Mouse (Mus musculus) Patski (cell line): Measurements from ENCODE around the gene U2af1l4. TPM values are rescaled to one million over a fixed set of nuclear protein-coding genes. Genes with fewer than 3 reads are reported as not detected.

Source experiments
- ATAC-seq: fragments of 100-300 bp; one replicate; pipeline ENCODE4 v1.8.0; 2021
- CTCF ChIA-PET: fragments of 350-600 bp; sonication (Branson Sonifier 250); formaldehyde crosslinking; loops from one replicate; lab custom pipeline; 2022; ENCODE audit warnings: inconsistent platforms; lab: Charles Lee
- POLR2A ChIA-PET: fragments of 350-600 bp; sonication (Branson Sonifier 250); formaldehyde crosslinking; loops from one replicate; lab custom pipeline; 2022; ENCODE audit warnings: antibody characterized with exemption, inconsistent platforms; lab: Charles Lee
- DNase-seq: peaks from one replicate; pipeline ENCODE4 v3.0.0-alpha.2; 2011; ENCODE audit warnings: low read depth, low spot score
- H3K27me3 ChIP-seq: fragments of 371-371 bp; one replicate; pipeline ENCODE4 v1.5.1; 2021
- CTCF ChIP-seq: fragments of 100-300 bp; IDR thresholded peaks from one replicate; pipeline ENCODE4 v1.5.1; 2021
- in situ Hi-C: fragments of 300-500 bp; cut with MboI; formaldehyde crosslinking; loops from 3 replicates; pipeline ENCODE4 v1.11.1; 2018; ENCODE audit warnings: low pct_unique_long_range_greater_than_20kb, mixed read lengths
- polyA plus RNA-seq: library from polyadenylated mRNA; unstranded; gene quantifications from one replicate; pipeline ENCODE4 v1.2.3, GENCODE M21; 2021

Gene U2af1l4
- polyA plus RNA-seq, 1 experiment from 2014 or later = 47.8 TPM

GRCm38 (mm10) chr7:30593579-30594509 is 30.7 kb downstream of the U2af1l4 start:
- ATAC-seq (no peak), DNase-seq (no peak)
- ChIA-PET CTCF (interaction anchor here (2.3 to 6.9 kb wide), 2 partner anchors 11 to 20 kb away, joined by 14 to 65 read pairs; no protein-coding TSS in a partner anchor), POLR2A (no interaction called here)
- H3K27me3 ChIP-seq = no peaks in the 10 kb centered on the region
- TF ChIP-seq CTCF = no peak
- in situ Hi-C loops = no loop called here

GRCm38 (mm10) chr7:30594510-30595024 is 31.5 kb downstream of the U2af1l4 start:
- ChIA-PET CTCF (interaction anchor here (6.9 kb wide), 1 partner anchor 10 kb away, joined by 65 read pairs; no protein-coding TSS in a partner anchor), POLR2A (no interaction called here)
- DNase-seq (no peak), ATAC-seq (no peak)
- no peak for TF ChIP-seq CTCF
- no peaks in the 10 kb centered on the region for H3K27me3 ChIP-seq
- in situ Hi-C loops = no loop called here

GRCm38 (mm10) chr7:30596093-30596492 is 33.0 kb downstream of the U2af1l4 start:
- DNase-seq (no peak), ATAC-seq (no peak)
- ChIA-PET POLR2A (interaction anchor here (0.6 kb wide), 1 partner anchor 361 kb away, joined by 5 read pairs; the partner anchor contains the start of gene Usf2), CTCF (interaction anchor here (1.2 kb wide), 2 partner anchors 17 to 18 kb away, joined by 3 to 4 read pairs; partner anchors contain the start of gene Upk1a)
- in situ Hi-C loops = no loop called here
- TF ChIP-seq CTCF = no peak
- no peaks in the 10 kb centered on the region for H3K27me3 ChIP-seq

GRCm38 (mm10) chr7:30596811-30597210 is 33.7 kb downstream of the U2af1l4 start:
- TF ChIP-seq CTCF = no peak
- no peak for DNase-seq
- POLR2A ChIA-PET = no interaction called here
- no peak for ATAC-seq
- CTCF ChIA-PET = no interaction called here
- no peaks in the 10 kb centered on the region for H3K27me3 ChIP-seq
- in situ Hi-C loops = no loop called here

- in situ Hi-C loops = no loop called here
- no peaks in the 10 kb centered on the region for H3K27me3 ChIP-seq
- POLR2A ChIA-PET = no interaction called here
- ATAC-seq = no peak
- no peak for DNase-seq
- TF ChIP-seq CTCF = no peak
- CTCF ChIA-PET = interaction anchor here (1.8 kb wide), 2 partner anchors 9 to 15 kb away, joined by 8 to 9 read pairs; no protein-coding TSS in a partner anchor
These were observed 35.7 kb downstream of the U2af1l4 start, which contains the start of gene Zbtb32 for GRCm38 (mm10) chr7:30598786-30599185. TSS of gene Zbtb32 (minus strand) at chr7:30598909.

- in situ Hi-C loops = no loop called here
- CTCF ChIA-PET = interaction anchor here (9.3 kb wide), 1 partner anchor 9 kb away, joined by 65 read pairs; the partner anchor contains the start of gene Kmt2b
- POLR2A ChIA-PET = no interaction called here
- H3K27me3 ChIP-seq = no peaks in the 10 kb centered on the region
- ATAC-seq (peak; percentile 84), DNase-seq (peak; percentile 68)
- no peak for TF ChIP-seq CTCF
These were observed 36.8 kb downstream of the U2af1l4 start for GRCm38 (mm10) chr7:30599933-30600353.

- ChIA-PET CTCF (interaction anchor here (0.8 to 9.3 kb wide), 3 partner anchors 10 to 17 kb away, joined by 3 to 65 read pairs (median 5); partner anchors contain the start of gene Kmt2b), POLR2A (interaction anchor here (0.6 kb wide), 1 partner anchor 10 kb away, joined by 4 read pairs; no protein-coding TSS in a partner anchor)
- DNase-seq = no peak
- no peak for ATAC-seq
- TF ChIP-seq CTCF = no peak
- in situ Hi-C loops = no loop called here
- no peaks in the 10 kb centered on the region for H3K27me3 ChIP-seq
These were observed 37.5 kb downstream of the U2af1l4 start for GRCm38 (mm10) chr7:30600651-30601050.

GRCm38 (mm10) chr7:30602583-30602982 is 39.5 kb downstream of the U2af1l4 start:
- POLR2A ChIA-PET = no interaction called here
- CTCF ChIA-PET = interaction anchor here (4.2 to 9.3 kb wide), 2 partner anchors 11 to 12 kb away, joined by 29 to 65 read pairs; partner anchors contain the start of genes Kmt2b and Upk1a
- DNase-seq (no peak), ATAC-seq (no peak)
- TF ChIP-seq CTCF = no peak
- no peaks in the 10 kb centered on the region for H3K27me3 ChIP-seq
- in situ Hi-C loops = no loop called here

- ChIA-PET CTCF (interaction anchor here (1.0 to 9.3 kb wide), 3 partner anchors 9 to 64 kb away, joined by 3 to 65 read pairs (median 29); partner anchors contain the start of genes Kmt2b and Upk1a), POLR2A (interaction anchor here (0.8 kb wide), 1 partner anchor 21 kb away, joined by 3 read pairs; no protein-coding TSS in a partner anchor)
- no peak for ATAC-seq
- TF ChIP-seq CTCF = no peak
- in situ Hi-C loops = no loop called here
- no peaks in the 10 kb centered on the region for H3K27me3 ChIP-seq
- no peak for DNase-seq
These were observed 41.3 kb downstream of the U2af1l4 start for GRCm38 (mm10) chr7:30604424-30604823.

GRCm38 (mm10) chr7:30604944-30605343 is 41.8 kb downstream of the U2af1l4 start:
- ATAC-seq (no peak), DNase-seq (no peak)
- no peak for TF ChIP-seq CTCF
- ChIA-PET POLR2A (interaction anchor here (0.8 kb wide), 1 partner anchor 20 kb away, joined by 3 read pairs; no protein-coding TSS in a partner anchor), CTCF (interaction anchor here (1.0 to 9.3 kb wide), 3 partner anchors 9 to 64 kb away, joined by 3 to 65 read pairs (median 29); partner anchors contain the start of genes Kmt2b and Upk1a)
- no peaks in the 10 kb centered on the region for H3K27me3 ChIP-seq
- in situ Hi-C loops = no loop called here
